In genomic region chr1:127827325-127827724, GRCm38 (mm10) we compare ENCODE assay signal across 9 mouse cellular contexts. TPM values are rescaled to one million over a fixed set of nuclear protein-coding genes. Genes with fewer than 3 reads are reported as not detected.
DNase-seq lines count a peak whose midpoint lies in the region; ATAC-seq and TF ChIP-seq lines count a peak whose summit lies in the region.
"Had no signal": no experiment of that assay in that cellular context is flagged by ENCODE, and none has a peak within 500 bp of the region (broad histone marks: within the 10 kb centered on the region; RNA-seq: fewer than 3 reads in every experiment).

No protein-coding gene starts in this region.

- H3K27ac ChIP-seq in embryonic facial prominence, embryonic 11.5 days (replicated peaks; ENCODE audit: low read depth, low read length), result no peak overlapping the region
- no peak overlapping the region for H3K27ac ChIP-seq in embryonic facial prominence, embryonic 10.5 days (replicated peaks)
- H3K27ac ChIP-seq in limb, embryonic 14.5 days (replicated peaks; ENCODE audit: low read depth, low read length), result no peak overlapping the region
- no peak overlapping the region for H3K27ac ChIP-seq in limb, embryonic 10.5 days

- WGBS in embryonic facial prominence, embryonic 11.5 days, result 12% methylated on average over 2 of the region's 2 CpGs
- WGBS in embryonic facial prominence, embryonic 10.5 days, result 20% methylated on average over 2 of the region's 2 CpGs
- 19% methylated on average over 2 of the region's 2 CpGs for WGBS in limb, embryonic 14.5 days
- WGBS in limb, embryonic 10.5 days, result 22% methylated on average over 2 of the region's 2 CpGs

- no peaks in the 10 kb centered on the region for H3K9me3 ChIP-seq in embryonic facial prominence, embryonic 11.5 days (replicated peaks; ENCODE audit: control insufficient read depth, low read length)
- no peaks in the 10 kb centered on the region for H3K9me3 ChIP-seq in embryonic facial prominence, embryonic 10.5 days
- no peaks in the 10 kb centered on the region for H3K9me3 ChIP-seq in limb, embryonic 14.5 days (ENCODE audit: control insufficient read depth, low read length)
- H3K9me3 ChIP-seq in limb, embryonic 10.5 days (replicated peaks), result no peaks in the 10 kb centered on the region

- ATAC-seq in embryonic facial prominence, embryonic 11.5 days (replicated peaks; ENCODE audit: insufficient number of reproducible peaks, low FRiP score, low TSS enrichment, low read depth), result no peak
- no peak for ATAC-seq in limb, embryonic 14.5 days (ENCODE audit: low FRiP score, low read depth)
- ATAC-seq in activated CD4-positive, CD25-positive, alpha-beta regulatory T cell, adult 4 months, result peak; percentile 53

- no peaks in the 10 kb centered on the region for H3K27me3 ChIP-seq in embryonic facial prominence, embryonic 11.5 days (ENCODE audit: control insufficient read depth, insufficient read depth, low read length)
- H3K27me3 ChIP-seq in embryonic facial prominence, embryonic 10.5 days (replicated peaks; ENCODE audit: low read depth, poor library complexity, severe bottlenecking), result no peaks in the 10 kb centered on the region
- H3K27me3 ChIP-seq in limb, embryonic 14.5 days (ENCODE audit: control insufficient read depth, insufficient read depth, low read length), result no peaks in the 10 kb centered on the region
- H3K27me3 ChIP-seq in limb, embryonic 10.5 days (ENCODE audit: low read depth, poor library complexity, severe bottlenecking), result no peaks in the 10 kb centered on the region

- H3K4me1 ChIP-seq in embryonic facial prominence, embryonic 11.5 days (ENCODE audit: control insufficient read depth, insufficient read depth, low read length), result no peaks in the 10 kb centered on the region
- no peaks in the 10 kb centered on the region for H3K4me1 ChIP-seq in embryonic facial prominence, embryonic 10.5 days
- no peaks in the 10 kb centered on the region for H3K4me1 ChIP-seq in limb, embryonic 14.5 days (ENCODE audit: control insufficient read depth, insufficient read depth, low read length)
- H3K4me1 ChIP-seq in limb, embryonic 10.5 days, result no peaks in the 10 kb centered on the region

- H3K4me3 ChIP-seq in embryonic facial prominence, embryonic 11.5 days (ENCODE audit: low read depth, low read length), result no peak overlapping the region
- no peak overlapping the region for H3K4me3 ChIP-seq in embryonic facial prominence, embryonic 10.5 days
- H3K4me3 ChIP-seq in limb, embryonic 14.5 days (replicated peaks; ENCODE audit: low read length), result no peak overlapping the region
- H3K4me3 ChIP-seq in limb, embryonic 10.5 days, result no peak overlapping the region

- TF ChIP-seq POLR2A in limb, embryonic 14.5 days (IDR thresholded peaks at IDR 0.05; ENCODE audit: borderline replicate concordance, extremely low read depth, insufficient read depth, insufficient read length), result no peak

- no peaks in the 10 kb centered on the region for H3K36me3 ChIP-seq in embryonic facial prominence, embryonic 11.5 days (replicated peaks; ENCODE audit: control insufficient read depth, insufficient read depth, low read depth, low read length)
- H3K36me3 ChIP-seq in embryonic facial prominence, embryonic 10.5 days (replicated peaks), result no peaks in the 10 kb centered on the region
- no peaks in the 10 kb centered on the region for H3K36me3 ChIP-seq in limb, embryonic 14.5 days (ENCODE audit: control insufficient read depth, insufficient read depth, low read length)
- no peaks in the 10 kb centered on the region for H3K36me3 ChIP-seq in limb, embryonic 10.5 days

- no peak overlapping the region for H3K4me2 ChIP-seq in embryonic facial prominence, embryonic 11.5 days (ENCODE audit: low read depth, low read length)
- H3K4me2 ChIP-seq in limb, embryonic 14.5 days (replicated peaks; ENCODE audit: low read depth, low read length, severe bottlenecking), result no peak overlapping the region

- no peak overlapping the region for H3K9ac ChIP-seq in embryonic facial prominence, embryonic 11.5 days (replicated peaks; ENCODE audit: low read length)
- no peak overlapping the region for H3K9ac ChIP-seq in limb, embryonic 14.5 days (ENCODE audit: low read depth, low read length, severe bottlenecking)

- peak; percentile 76 for DNase-seq in embryonic facial prominence, embryonic 11.5 days (ENCODE audit: low spot score)
- no peak for DNase-seq in embryonic facial prominence, embryonic 10.5 days (ENCODE audit: low spot score)
- DNase-seq in limb, embryonic 14.5 days (ENCODE audit: low spot score), result peak; percentile 82
- no peak for DNase-seq in limb, embryonic 10.5 days (ENCODE audit: low spot score)
- DNase-seq in heart, postnatal 4 days, result peak; percentile 21
- DNase-seq in natural killer cell, adult 2 months (ENCODE audit: low spot score in 2 of 2), result peak; percentile 11 to 43
- DNase-seq in right cerebral cortex, postnatal 10 days (ENCODE audit: low spot score in 2 of 2), result no peak

RNA-seq across cellular contexts. Expression of gene Map3k19, which starts 27.5 kb away (rescaled TPM):
- polyA plus RNA-seq in embryonic facial prominence, embryonic 11.5 days (2014; fragmentation: Nextera tagmentation; extraction: Ambion mirVana), result not detected in 2 replicates
- 0.02 and 0.05 TPM in 2 replicates for polyA plus RNA-seq in embryonic facial prominence, embryonic 10.5 days (2016; fragmentation: Nextera tagmentation; extraction: Ambion mirVana)
- not detected in 2 replicates for polyA plus RNA-seq in limb, embryonic 14.5 days (2012; rRNA removed)
- polyA plus RNA-seq in limb, embryonic 14.5 days (2014; fragmentation: Nextera tagmentation; extraction: Ambion mirVana), result not detected in 2 replicates
- polyA plus RNA-seq in limb, embryonic 10.5 days (2016; fragmentation: Nextera tagmentation; extraction: Ambion mirVana), result not detected in 2 replicates
- under 1 TPM; 0.16 to 0.43 TPM for polyA plus RNA-seq in activated CD4-positive, CD25-positive, alpha-beta regulatory T cell, adult 4 months (2017; shearing (Covaris generic))
- total RNA-seq in heart, postnatal 4 days (2021), result not detected
- polyA plus RNA-seq: stomach, embryonic 14.5 days had no signal

RNA-seq across cellular contexts. Expression of gene Rab3gap1, which starts 41.2 kb away (rescaled TPM):
- 16.4 and 17.2 TPM in 2 replicates for polyA plus RNA-seq in embryonic facial prominence, embryonic 11.5 days (2014; fragmentation: Nextera tagmentation; extraction: Ambion mirVana)
- polyA plus RNA-seq in embryonic facial prominence, embryonic 10.5 days (2016; fragmentation: Nextera tagmentation; extraction: Ambion mirVana), result 17.5 and 17.9 TPM in 2 replicates
- 18.4 and 18.5 TPM in 2 replicates for polyA plus RNA-seq in limb, embryonic 14.5 days (2012; rRNA removed)
- 21.4 and 23.3 TPM in 2 replicates for polyA plus RNA-seq in limb, embryonic 14.5 days (2014; fragmentation: Nextera tagmentation; extraction: Ambion mirVana)
- 13.6 and 17.0 TPM in 2 replicates for polyA plus RNA-seq in limb, embryonic 10.5 days (2016; fragmentation: Nextera tagmentation; extraction: Ambion mirVana)
- 10 to 100 TPM; 48.1 to 55.1 TPM for polyA plus RNA-seq in activated CD4-positive, CD25-positive, alpha-beta regulatory T cell, adult 4 months (2017; shearing (Covaris generic))
- total RNA-seq in heart, postnatal 4 days (2021), result 10 to 100 TPM; 44.2 to 44.7 TPM

RNA-seq across cellular contexts. Expression of gene Ccnt2, which starts 53.4 kb away (rescaled TPM):
- polyA plus RNA-seq in embryonic facial prominence, embryonic 11.5 days (2014; fragmentation: Nextera tagmentation; extraction: Ambion mirVana), result 76.2 and 77.1 TPM in 2 replicates
- 98.0 and 102 TPM in 2 replicates for polyA plus RNA-seq in embryonic facial prominence, embryonic 10.5 days (2016; fragmentation: Nextera tagmentation; extraction: Ambion mirVana)
- polyA plus RNA-seq in limb, embryonic 14.5 days (2012; rRNA removed), result 53.6 and 63.4 TPM in 2 replicates
- 67.0 and 72.9 TPM in 2 replicates for polyA plus RNA-seq in limb, embryonic 14.5 days (2014; fragmentation: Nextera tagmentation; extraction: Ambion mirVana)
- 81.4 and 94.9 TPM in 2 replicates for polyA plus RNA-seq in limb, embryonic 10.5 days (2016; fragmentation: Nextera tagmentation; extraction: Ambion mirVana)
- 10 to 100 TPM; 84.2 to 85.8 TPM for polyA plus RNA-seq in activated CD4-positive, CD25-positive, alpha-beta regulatory T cell, adult 4 months (2017; shearing (Covaris generic))
- total RNA-seq in heart, postnatal 4 days (2021), result 10 to 100 TPM; 37.7 to 40.0 TPM

Comparison
In these comparisons a context has a peak if more than half of its experiments do, and no peak if none do; other contexts are left out.
1. DNase-seq: peak in embryonic facial prominence, embryonic 11.5 days (single experiment), limb, embryonic 14.5 days (single experiment), heart, postnatal 4 days (single experiment) and natural killer cell, adult 2 months (2 of 2); none in embryonic facial prominence, embryonic 10.5 days (single experiment), limb, embryonic 10.5 days (single experiment) and right cerebral cortex, postnatal 10 days (0 of 2).